Mouse (Mus musculus): Measurements from ENCODE around the gene Zbtb42.

- TF ChIP-seq FLI1 (IDR thresholded peaks at IDR 0.05; ENCODE audit: low read length) = no peak
- TF ChIP-seq GATA1 (IDR thresholded peaks at IDR 0.05; ENCODE audit: borderline replicate concordance, low read length) = no peak
These were observed 12.6 kb upstream of the Zbtb42 start for GRCm38 (mm10) chr12:112665881-112666544.

Data from megakaryocyte, embryonic 14.5 days (primary cell).